Comparison of ENCODE assay signal across 12 mouse cellular contexts in the genomic region with DNA sequence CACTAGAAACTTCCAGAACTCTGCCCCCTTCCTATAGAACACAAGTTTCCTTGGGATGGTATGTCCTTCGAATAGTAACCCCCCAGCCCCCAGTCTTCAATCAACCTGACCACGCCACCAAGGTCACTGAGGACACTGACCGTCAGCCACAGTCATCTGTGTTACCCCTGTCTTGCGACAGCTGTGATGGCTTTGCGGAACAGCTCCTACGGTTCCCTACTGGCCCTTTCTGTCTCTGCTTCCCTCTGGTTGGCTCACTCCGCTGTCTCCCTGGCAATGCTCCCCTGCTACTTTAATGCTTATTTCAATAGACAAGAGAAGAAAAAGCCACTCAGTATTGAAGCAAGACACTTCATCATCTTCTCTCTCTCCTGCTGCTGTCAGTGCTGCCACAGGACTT. TPM values are rescaled to one million over a fixed set of nuclear protein-coding genes. Genes with fewer than 3 reads are reported as not detected.
DNase-seq lines count a peak whose midpoint lies in the region; ATAC-seq and TF ChIP-seq lines count a peak whose summit lies in the region.
"Had no signal": no experiment of that assay in that cellular context is flagged by ENCODE, and none has a peak within 500 bp of the region (broad histone marks: within the 10 kb centered on the region; RNA-seq: fewer than 3 reads in every experiment).

No protein-coding gene starts in this region.

- H3K4me3 ChIP-seq in forebrain, embryonic 12.5 days (replicated peaks): no peak overlapping the region
- no peak overlapping the region for H3K4me3 ChIP-seq in forebrain, embryonic 13.5 days
- no peak overlapping the region for H3K4me3 ChIP-seq in left cerebral cortex, adult 2 months
- H3K4me3 ChIP-seq: gastrocnemius, adult 2 months had no signal

- H3K4me1 ChIP-seq in forebrain, embryonic 12.5 days: peaks cover 21% of the 10 kb centered on the region
- H3K4me1 ChIP-seq in forebrain, embryonic 13.5 days: peaks cover 18% of the 10 kb centered on the region

- TF ChIP-seq CTCF in left cerebral cortex, adult 2 months (IDR thresholded peaks at IDR 0.05): no peak

- intact Hi-C loops in left cerebral cortex, adult 2 months (cut with DNase I): no loop called here
- intact Hi-C loops in gastrocnemius, postnatal 14 days (cut with DNase I; ENCODE audit: low total_unique reads): no loop called here

- peak; percentile 29 for DNase-seq in lung, postnatal 10 days
- no peak for DNase-seq in lung, postnatal 14 days
- DNase-seq in retina, embryonic 14.5 days (ENCODE audit: low spot score): peak; percentile 35
- DNase-seq in left cerebral cortex, adult 2 months (ENCODE audit: extremely low spot score in 1 of 2, low spot score in 2 of 2): no peak
- DNase-seq in gastrocnemius, postnatal 14 days: no peak
- DNase-seq: gastrocnemius, adult 2 months; heart, postnatal 4 days; right cerebral cortex, postnatal 4 days had no signal

- 44% methylated on average over 7 of the region's 7 CpGs for WGBS in forebrain, embryonic 12.5 days
- 46% methylated on average over 7 of the region's 7 CpGs for WGBS in forebrain, embryonic 13.5 days

- no peak overlapping the region for H3K27ac ChIP-seq in forebrain, embryonic 12.5 days
- H3K27ac ChIP-seq in forebrain, embryonic 13.5 days: no peak overlapping the region
- H3K27ac ChIP-seq in left cerebral cortex, adult 2 months: no peak overlapping the region
- H3K27ac ChIP-seq: gastrocnemius, adult 2 months had no signal

- ATAC-seq in forebrain, embryonic 12.5 days (ENCODE audit: low FRiP score): 0 out of 2 replicates have a peak, but pooled peaks have one; percentile 36
- no peak for ATAC-seq in forebrain, embryonic 13.5 days
- ATAC-seq in megakaryocyte progenitor cell, adult 5-6 weeks (replicated peaks; ENCODE audit: poor library complexity): peak; percentile 58

- peaks cover 5% of the 10 kb centered on the region for H3K27me3 ChIP-seq in forebrain, embryonic 12.5 days
- H3K27me3 ChIP-seq in forebrain, embryonic 13.5 days: no peaks in the 10 kb centered on the region

- H3K4me2 ChIP-seq in forebrain, embryonic 12.5 days: no peak overlapping the region
- no peak overlapping the region for H3K4me2 ChIP-seq in forebrain, embryonic 13.5 days

- H3K9ac ChIP-seq in forebrain, embryonic 12.5 days: no peak overlapping the region
- H3K9ac ChIP-seq in forebrain, embryonic 13.5 days: no peak overlapping the region

- no peaks in the 10 kb centered on the region for H3K9me3 ChIP-seq in forebrain, embryonic 12.5 days
- H3K9me3 ChIP-seq in forebrain, embryonic 13.5 days (replicated peaks): no peaks in the 10 kb centered on the region

- no peaks in the 10 kb centered on the region for H3K36me3 ChIP-seq in forebrain, embryonic 12.5 days (replicated peaks)
- H3K36me3 ChIP-seq in forebrain, embryonic 13.5 days (ENCODE audit: poor library complexity, severe bottlenecking): no peaks in the 10 kb centered on the region

RNA-seq across cellular contexts. Expression of gene Sult6b2, which starts 10.8 kb away (rescaled TPM):
- polyA plus RNA-seq in forebrain, embryonic 12.5 days (2016; fragmentation: Nextera tagmentation; extraction: Ambion mirVana): 0.09 and 0.17 TPM in 2 replicates
- not detected in 2 replicates for polyA plus RNA-seq in forebrain, embryonic 13.5 days (2015; fragmentation: Nextera tagmentation; extraction: Ambion mirVana)
- total RNA-seq in megakaryocyte progenitor cell, adult 5-6 weeks (2015): not detected in 2 replicates
- total RNA-seq in megakaryocyte progenitor cell, adult 5-6 weeks (2017): not detected in 2 replicates
- not detected for total RNA-seq in left cerebral cortex, adult 2 months (2021)
- total RNA-seq in gastrocnemius, postnatal 14 days (2021): not detected
- total RNA-seq: gastrocnemius, adult 2 months; heart, postnatal 4 days had no signal
- polyA plus RNA-seq: embryonic facial prominence, embryonic 14.5 days had no signal

RNA-seq across cellular contexts. Expression of gene Cmas, which starts 37.0 kb away (rescaled TPM):
- 117 and 119 TPM in 2 replicates for polyA plus RNA-seq in forebrain, embryonic 12.5 days (2016; fragmentation: Nextera tagmentation; extraction: Ambion mirVana)
- polyA plus RNA-seq in forebrain, embryonic 13.5 days (2015; fragmentation: Nextera tagmentation; extraction: Ambion mirVana): 129 and 133 TPM in 2 replicates
- 61.3 and 67.0 TPM in 2 replicates for total RNA-seq in megakaryocyte progenitor cell, adult 5-6 weeks (2015)
- total RNA-seq in megakaryocyte progenitor cell, adult 5-6 weeks (2017): 58.1 and 66.2 TPM in 2 replicates
- 100 to 1,000 TPM; 107 to 111 TPM for total RNA-seq in left cerebral cortex, adult 2 months (2021)
- 10 to 100 TPM; 24.9 to 31.1 TPM for total RNA-seq in gastrocnemius, postnatal 14 days (2021)

Comparison
In these comparisons a context has a peak if more than half of its experiments do, and no peak if none do; other contexts are left out.
1. DNase-seq: peak in lung, postnatal 10 days (single experiment) and retina, embryonic 14.5 days (single experiment); none in lung, postnatal 14 days (single experiment), left cerebral cortex, adult 2 months (0 of 2) and gastrocnemius, postnatal 14 days (single experiment).